Mouse (Mus musculus) adipocyte (in vitro differentiated cells): Measurements from ENCODE around the gene Nhlrc1.

Source experiments
- DNase-seq: peaks from one replicate; pipeline ENCODE4 v3.0.0-alpha.2; 2016; ENCODE audit warnings: low spot score

The Nhlrc1 gene

GRCm38 (mm10) chr13:47014334-47015194 lies at the start of gene Nhlrc1:
Nhlrc1 (minus strand) TSS chr13:47014850.
- DNase-seq, result no peak

- DNase-seq, result no peak
These were observed 49.5 kb upstream of the Nhlrc1 start for GRCm38 (mm10) chr13:47063985-47064760.

GRCm38 (mm10) chr13:47062756-47063155 lies 48.1 kb upstream of the Nhlrc1 start:
- no peak for DNase-seq

- no peak for DNase-seq
These were observed 42.1 kb upstream of the Nhlrc1 start for GRCm38 (mm10) chr13:47056781-47057180.

- DNase-seq, result no peak
These were observed 41.5 kb upstream of the Nhlrc1 start for GRCm38 (mm10) chr13:47056126-47056525.

- DNase-seq, result no peak
These were observed 39.3 kb upstream of the Nhlrc1 start for GRCm38 (mm10) chr13:47053971-47054370.

GRCm38 (mm10) chr13:47050009-47050408 lies 35.4 kb upstream of the Nhlrc1 start:
- DNase-seq, result no peak

GRCm38 (mm10) chr13:47047996-47048395 lies 33.3 kb upstream of the Nhlrc1 start:
- DNase-seq, result peak; percentile 18

- no peak for DNase-seq
These were observed 29.9 kb upstream of the Nhlrc1 start, which contains the start of gene Tpmt for GRCm38 (mm10) chr13:47044617-47044947. Tpmt (minus strand) TSS chr13:47044737.

- DNase-seq, result no peak
These were observed 29.4 kb upstream of the Nhlrc1 start for GRCm38 (mm10) chr13:47043833-47044616.

- peak; percentile 96 for DNase-seq
These were observed 28.5 kb upstream of the Nhlrc1 start, which contains the start of gene Kdm1b for GRCm38 (mm10) chr13:47043030-47043680. Kdm1b (plus strand) TSS chr13:47043499.

GRCm38 (mm10) chr13:47042024-47042633 lies 27.5 kb upstream of the Nhlrc1 start:
- no peak for DNase-seq

GRCm38 (mm10) chr13:47040061-47040460 lies 25.4 kb upstream of the Nhlrc1 start:
- no peak for DNase-seq

GRCm38 (mm10) chr13:47037946-47038345 lies 23.3 kb upstream of the Nhlrc1 start:
- DNase-seq, result peak; percentile 55

GRCm38 (mm10) chr13:47033602-47034001 lies 19.0 kb upstream of the Nhlrc1 start:
- DNase-seq, result no peak

- DNase-seq, result no peak
These were observed 15.9 kb upstream of the Nhlrc1 start for GRCm38 (mm10) chr13:47030376-47031107.

- no peak for DNase-seq
These were observed 6.1 kb upstream of the Nhlrc1 start for GRCm38 (mm10) chr13:47020798-47021197.

GRCm38 (mm10) chr13:47019774-47020173 lies 5.1 kb upstream of the Nhlrc1 start:
- DNase-seq, result no peak

- peak; percentile 62 for DNase-seq
These were observed 2.6 kb upstream of the Nhlrc1 start for GRCm38 (mm10) chr13:47017259-47017658.

- DNase-seq, result no peak
These were observed 498 bp upstream of the Nhlrc1 start for GRCm38 (mm10) chr13:47015195-47015501.

GRCm38 (mm10) chr13:47013740-47014139 lies 910 bp downstream of the Nhlrc1 start:
- DNase-seq, result no peak
